Mouse (Mus musculus) spleen, adult 2 months (tissue): ENCODE data around the gene Kalrn. TPM values are rescaled to one million over a fixed set of nuclear protein-coding genes. Genes with fewer than 3 reads are reported as not detected.

Experiments used
- DNase-seq, 2 experiments: peaks; one replicate each; pipeline versions ENCODE4 v3.0.0 to v3.0.0-alpha.2; 2012 to 2021; ENCODE audit warnings: low spot score in 2 of 2, low read depth in 1 of 2
- H3K27ac ChIP-seq: fragments of 200-500 bp; 2 replicates; pipeline ENCODE4 v1.5.1; 2012; ENCODE audit warnings: low read length, inconsistent platforms; ENCODE audit not compliant: insufficient read depth
- H3K27me3 ChIP-seq: fragments of 200-500 bp; 2 replicates; pipeline ENCODE4 v1.6.1; 2012; ENCODE audit warnings: mild to moderate bottlenecking, moderate library complexity, low read length, inconsistent platforms; ENCODE audit not compliant: control insufficient read depth, insufficient read depth
- H3K36me3 ChIP-seq: fragments of 200-500 bp; 2 replicates; pipeline ENCODE4 v1.6.1; 2012; ENCODE audit warnings: mild to moderate bottlenecking, low read length, inconsistent platforms; ENCODE audit not compliant: control insufficient read depth, insufficient read depth
- H3K4me1 ChIP-seq: fragments of 200-500 bp; 2 replicates; pipeline ENCODE4 v1.6.1; 2011; ENCODE audit warnings: inconsistent platforms; ENCODE audit not compliant: control insufficient read depth, insufficient read depth, insufficient read length
- H3K4me3 ChIP-seq: fragments of 200-500 bp; 2 replicates; pipeline ENCODE4 v1.5.1; 2011; ENCODE audit warnings: mild to moderate bottlenecking, inconsistent platforms; ENCODE audit not compliant: insufficient read depth, insufficient read length; ENCODE audit errors: extremely low read depth
- CTCF ChIP-seq: fragments of 200-500 bp; IDR thresholded peaks from 2 replicates; pipeline ENCODE4 v1.5.1; 2011; ENCODE audit warnings: mild to moderate bottlenecking, inconsistent platforms; ENCODE audit not compliant: insufficient read depth, insufficient read length, insufficient replicate concordance; ENCODE audit errors: extremely low read depth
- POLR2A ChIP-seq: fragments of 200-500 bp; IDR thresholded peaks from 2 replicates; pipeline ENCODE4 v1.6.1; 2011; ENCODE audit warnings: low read depth, low read length, inconsistent platforms
- WGBS: fragments of 180-500 bp; shearing (Covaris S2); methylation state at CpG from one replicate; pipeline ENCODE4 v1.1.7; 2018; 5-methylcytosine and 5-hydroxymethylcytosine counted together
- polyA plus RNA-seq: library from polyadenylated mRNA; depleted of rRNA; stranded (reverse); fragments of >200 nt; gene quantifications from 2 replicates; pipeline ENCODE4 v1.2.3, GENCODE M21; 2012

The Kalrn gene
- polyA plus RNA-seq, 1 experiment = 7.6 TPM

- TF ChIP-seq CTCF (no peak), POLR2A (no peak)
- 56% methylated on average over 13 of the region's 13 CpGs for WGBS
These were observed 173.1 kb downstream of the Kalrn start for GRCm38 (mm10) chr16:34400102-34400728.

DNA sequence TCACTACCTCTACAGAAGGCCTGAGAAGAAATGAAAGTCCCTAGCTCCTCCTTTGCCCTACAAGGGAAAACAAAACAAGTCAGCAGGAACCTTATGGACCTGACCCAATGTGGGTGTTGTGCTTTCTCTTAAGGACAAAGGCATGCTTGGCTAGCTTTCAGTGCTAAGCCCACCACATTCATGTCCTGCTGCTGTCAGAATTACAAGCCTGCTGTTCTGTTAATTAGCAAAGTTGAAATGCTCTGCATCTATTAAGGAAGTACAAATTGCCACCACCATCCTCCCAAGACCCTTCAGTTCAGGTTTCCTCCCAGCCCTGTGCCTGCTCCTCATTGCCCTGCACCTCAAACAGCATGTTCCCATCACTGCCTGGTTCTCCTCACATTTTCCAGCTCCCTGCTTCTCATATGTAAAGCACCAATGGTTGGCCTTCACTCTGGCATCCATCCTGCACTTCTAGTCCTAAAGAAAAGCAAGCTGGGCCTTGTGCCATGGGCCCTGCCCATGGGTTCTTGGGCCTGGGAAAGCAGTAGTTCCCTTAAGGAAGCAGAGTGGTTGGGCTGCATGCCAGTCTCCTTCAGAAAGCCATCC, 178.0 kb downstream of the Kalrn start:
- H3K27me3 ChIP-seq = no peaks in the 10 kb centered on the region
- H3K4me1 ChIP-seq = no peaks in the 10 kb centered on the region
- DNase-seq = no peak
- no peaks in the 10 kb centered on the region for H3K36me3 ChIP-seq
- no peak for TF ChIP-seq CTCF
- no peak for TF ChIP-seq POLR2A
- no peak overlapping the region for H3K4me3 ChIP-seq
- H3K27ac ChIP-seq = no peak overlapping the region

More at GRCm38 (mm10) chr16:34400102-34400728, 173.1 kb downstream of the Kalrn start:
- Histone ChIP-seq H3K27ac (no peak overlapping the region), H3K4me1 (no peaks in the 10 kb centered on the region), H3K27me3 (no peaks in the 10 kb centered on the region), H3K36me3 (no peaks in the 10 kb centered on the region), H3K4me3 (no peak overlapping the region)
- DNase-seq = no peak

- Histone ChIP-seq H3K4me3 (no peak overlapping the region), H3K27me3 (no peaks in the 10 kb centered on the region), H3K27ac (no peak overlapping the region), H3K36me3 (no peaks in the 10 kb centered on the region), H3K4me1 (no peaks in the 10 kb centered on the region)
- 72% methylated on average over 5 of the region's 5 CpGs for WGBS
- TF ChIP-seq POLR2A (no peak), CTCF (no peak)
- no peak for DNase-seq
These were observed 183.6 kb downstream of the Kalrn start for GRCm38 (mm10) chr16:34389520-34390271.

- Histone ChIP-seq H3K27me3 (no peaks in the 10 kb centered on the region), H3K36me3 (no peaks in the 10 kb centered on the region), H3K4me1 (no peaks in the 10 kb centered on the region), H3K27ac (no peak overlapping the region), H3K4me3 (no peak overlapping the region)
- WGBS = 78% methylated on average over 6 of the region's 6 CpGs
- TF ChIP-seq CTCF = no peak
- no peak for TF ChIP-seq POLR2A
- DNase-seq = no peak
These were observed 184.5 kb downstream of the Kalrn start for GRCm38 (mm10) chr16:34388871-34389270.

DNA sequence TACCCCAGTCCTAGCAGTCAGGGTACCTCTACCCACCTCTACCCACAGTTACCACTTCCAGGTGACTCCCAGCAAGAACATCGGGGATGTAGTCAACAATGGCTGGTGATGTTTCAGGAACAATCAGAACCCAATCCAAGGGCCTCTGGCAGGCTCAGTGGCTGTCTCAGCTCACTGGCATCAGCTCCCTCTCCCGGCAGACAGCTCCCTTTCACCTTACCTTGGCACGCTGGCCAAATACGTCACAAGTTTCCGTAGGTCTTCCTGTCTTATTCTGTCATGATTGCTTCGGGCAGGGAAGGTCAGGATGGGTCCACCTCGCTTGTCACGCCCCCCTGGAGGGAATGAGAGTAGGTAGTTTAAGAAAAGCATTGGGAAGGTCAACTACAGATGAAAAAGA, 188.3 kb downstream of the Kalrn start:
- DNase-seq = no peak
- TF ChIP-seq POLR2A (no peak), CTCF (no peak)
- Histone ChIP-seq H3K36me3 (no peaks in the 10 kb centered on the region), H3K4me3 (no peak overlapping the region), H3K4me1 (no peaks in the 10 kb centered on the region), H3K27ac (no peak overlapping the region), H3K27me3 (no peaks in the 10 kb centered on the region)
- 84% methylated on average over 8 of the region's 8 CpGs for WGBS

- TF ChIP-seq CTCF (no peak), POLR2A (no peak)
- Histone ChIP-seq H3K36me3 (no peaks in the 10 kb centered on the region), H3K4me3 (no peak overlapping the region), H3K4me1 (no peaks in the 10 kb centered on the region), H3K27me3 (no peaks in the 10 kb centered on the region), H3K27ac (no peak overlapping the region)
- WGBS = 85% methylated on average over 4 of the region's 4 CpGs
- DNase-seq = no peak
These were observed 190.3 kb downstream of the Kalrn start for GRCm38 (mm10) chr16:34382992-34383391.

DNA sequence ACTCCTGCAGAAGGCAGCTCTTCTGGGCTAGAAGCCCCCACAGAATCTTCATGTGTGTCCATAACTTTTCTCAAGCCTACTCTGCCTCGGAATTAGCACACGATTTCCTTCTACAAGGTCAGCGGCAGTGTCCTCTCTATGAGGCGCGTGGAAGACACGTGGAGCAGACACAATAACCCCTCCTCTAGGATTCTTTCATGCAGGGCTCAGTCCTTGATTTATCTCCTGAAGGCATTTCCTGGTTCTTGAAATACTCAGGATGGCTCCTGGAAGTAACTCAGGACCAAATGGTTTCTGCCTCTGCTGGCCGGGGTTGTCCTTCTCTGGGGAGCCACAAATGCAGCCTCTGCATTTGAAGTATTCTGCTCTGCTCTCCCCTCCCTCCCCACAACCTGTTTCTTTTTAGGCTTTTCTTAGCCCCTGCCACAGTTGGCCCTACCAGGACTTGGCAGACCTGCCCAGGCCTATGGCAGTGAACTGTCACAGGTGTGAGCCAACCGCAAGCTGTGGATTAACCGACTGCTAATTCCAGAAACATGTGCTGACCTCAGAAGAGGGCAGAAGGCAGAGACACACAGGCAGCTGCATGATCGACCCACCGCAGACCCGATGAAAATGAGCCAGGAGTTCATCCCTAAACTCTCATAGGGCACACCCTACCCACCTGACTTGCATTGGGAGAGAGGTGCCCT, 197.0 kb downstream of the Kalrn start:
- WGBS = 77% methylated on average over 12 of the region's 12 CpGs
- Histone ChIP-seq H3K27ac (no peak overlapping the region), H3K27me3 (no peaks in the 10 kb centered on the region), H3K4me3 (no peak overlapping the region), H3K4me1 (no peaks in the 10 kb centered on the region), H3K36me3 (no peaks in the 10 kb centered on the region)
- no peak for DNase-seq
- no peak for TF ChIP-seq CTCF
- TF ChIP-seq POLR2A = no peak
